Mouse (Mus musculus) bone marrow, adult 2 months (tissue): ENCODE results near the gene Bmper. TPM values are rescaled to one million over a fixed set of nuclear protein-coding genes. Genes with fewer than 3 reads are reported as not detected.

Source experiments
- H3K27ac ChIP-seq: fragments of 200-500 bp; 2 replicates; pipeline ENCODE4 v1.5.1; 2012; ENCODE audit warnings: low read depth, mild to moderate bottlenecking, control low read depth, inconsistent platforms, low read length; ENCODE audit not compliant: control insufficient read depth, poor library complexity, insufficient read depth
- H3K4me1 ChIP-seq: fragments of 200-500 bp; 2 replicates; pipeline ENCODE4 v1.6.1; 2011; ENCODE audit warnings: low read length; ENCODE audit not compliant: control insufficient read depth, insufficient read depth
- H3K4me3 ChIP-seq: fragments of 200-500 bp; replicated peaks from 2 replicates; pipeline ENCODE3; 2011; ENCODE audit warnings: mild to moderate bottlenecking, low read depth, low read length, control low read depth; ENCODE audit not compliant: control insufficient read depth
- CTCF ChIP-seq: fragments of 200-500 bp; IDR thresholded peaks from 2 replicates; pipeline ENCODE4 v1.5.1; 2011; ENCODE audit warnings: low read length, control low read depth; ENCODE audit not compliant: control insufficient read depth, insufficient read depth
- POLR2A ChIP-seq: fragments of 200-500 bp; IDR thresholded peaks from 2 replicates; pipeline ENCODE4 v1.6.1; 2011; ENCODE audit warnings: low read depth, mild to moderate bottlenecking, control low read depth, low read length, borderline replicate concordance; ENCODE audit not compliant: control insufficient read depth
- WGBS: fragments of 180-500 bp; shearing (Covaris S2); methylation state at CpG from one replicate; pipeline ENCODE4 v1.1.7; 2018; 5-methylcytosine and 5-hydroxymethylcytosine counted together
- polyA plus RNA-seq: library from polyadenylated mRNA; stranded (reverse); fragments of >200 nt; gene quantifications from 2 replicates; pipeline ENCODE4 v1.2.4, GENCODE M21; 2011; ENCODE audit warnings: low replicate concordance; ENCODE audit not compliant: missing spikeins, insufficient read depth, insufficient read length

Gene Bmper
- polyA plus RNA-seq, 1 experiment, result not detected

DNA sequence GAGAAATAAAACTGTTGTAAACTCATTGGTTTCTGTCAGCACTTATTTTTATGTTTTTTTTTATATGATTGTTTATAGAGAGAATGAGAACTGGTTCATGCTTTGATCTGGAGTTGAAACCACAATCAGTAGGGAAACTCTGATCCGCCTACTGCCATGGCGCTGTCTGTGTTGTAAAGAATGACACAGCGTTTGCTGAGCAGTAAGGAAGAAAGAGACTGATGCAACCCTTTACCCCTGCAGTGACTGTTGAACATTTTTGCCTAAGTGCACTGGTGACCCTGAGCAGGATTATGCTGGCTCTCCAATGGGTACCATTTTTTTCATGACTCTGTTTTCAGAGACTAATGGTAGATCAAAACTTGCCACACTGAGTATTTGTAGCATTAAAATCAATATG lies 234.3 kb downstream of the Bmper start:
- no peak for TF ChIP-seq POLR2A
- TF ChIP-seq CTCF, result no peak
- Histone ChIP-seq H3K4me1 (no peaks in the 10 kb centered on the region), H3K27ac (no peak overlapping the region), H3K4me3 (no peak overlapping the region)
- 26% methylated on average over 3 of the region's 3 CpGs for WGBS

DNA sequence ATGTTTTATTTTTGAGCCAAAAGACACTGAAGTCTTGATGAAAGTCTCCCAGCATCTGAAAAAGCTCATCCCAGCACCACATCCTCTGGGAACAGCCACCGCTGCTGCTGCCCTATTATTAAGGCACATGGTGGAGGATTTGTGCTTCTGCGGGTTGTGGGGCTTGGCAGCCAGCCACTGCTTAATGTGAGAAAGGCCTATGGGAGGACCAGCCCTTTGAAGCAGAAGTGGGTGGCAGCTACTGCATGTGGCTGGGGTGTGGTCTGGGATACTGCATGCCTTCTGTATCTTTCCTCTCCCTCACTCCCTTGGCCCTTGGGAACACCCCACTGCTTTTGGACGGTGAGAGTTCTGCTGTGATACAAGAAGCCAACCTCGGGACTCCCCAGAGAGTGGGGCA lies 237.8 kb downstream of the Bmper start:
- TF ChIP-seq POLR2A (no peak), CTCF (no peak)
- Histone ChIP-seq H3K4me3 (no peak overlapping the region), H3K27ac (no peak overlapping the region), H3K4me1 (no peaks in the 10 kb centered on the region)
- 56% methylated on average over 4 of the region's 4 CpGs for WGBS

- Histone ChIP-seq H3K4me1 (no peaks in the 10 kb centered on the region), H3K27ac (no peak overlapping the region), H3K4me3 (no peak overlapping the region)
- WGBS, result 48% methylated on average over 3 of the region's 3 CpGs
- TF ChIP-seq POLR2A, result no peak
- TF ChIP-seq CTCF, result no peak
These were observed 240.2 kb downstream of the Bmper start for GRCm38 (mm10) chr9:23462949-23463608.

- H3K4me3 ChIP-seq, result no peak overlapping the region
- no peak for TF ChIP-seq CTCF
- no peak for TF ChIP-seq POLR2A
- 74% methylated on average over 7 of the region's 7 CpGs for WGBS
- no peaks in the 10 kb centered on the region for H3K4me1 ChIP-seq
- no peak overlapping the region for H3K27ac ChIP-seq
These were observed 242.2 kb downstream of the Bmper start for GRCm38 (mm10) chr9:23464981-23465630.

DNA sequence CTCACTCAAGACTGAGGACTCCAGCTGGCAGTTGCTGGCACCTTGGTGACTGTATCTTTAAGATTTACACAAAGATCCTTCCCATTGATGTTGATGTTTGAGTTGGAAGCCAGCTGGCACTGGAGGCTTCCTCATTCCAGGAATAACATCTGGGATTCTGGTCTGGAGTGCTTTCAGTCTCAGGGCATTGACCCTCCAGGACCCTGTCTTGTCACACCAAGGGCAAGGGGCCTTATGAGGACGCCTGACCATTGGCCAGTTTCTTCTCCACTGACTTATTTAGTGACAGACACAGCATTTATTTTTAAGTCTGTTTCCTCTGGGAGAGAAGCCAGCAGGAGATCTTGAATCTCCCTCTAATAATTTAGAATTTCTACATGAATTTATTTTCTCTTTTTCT lies 247.0 kb downstream of the Bmper start:
- Histone ChIP-seq H3K4me3 (no peak overlapping the region), H3K27ac (no peak overlapping the region), H3K4me1 (no peaks in the 10 kb centered on the region)
- WGBS, result 60% methylated on average over 1 of the region's 1 CpGs
- TF ChIP-seq POLR2A (no peak), CTCF (no peak)

DNA sequence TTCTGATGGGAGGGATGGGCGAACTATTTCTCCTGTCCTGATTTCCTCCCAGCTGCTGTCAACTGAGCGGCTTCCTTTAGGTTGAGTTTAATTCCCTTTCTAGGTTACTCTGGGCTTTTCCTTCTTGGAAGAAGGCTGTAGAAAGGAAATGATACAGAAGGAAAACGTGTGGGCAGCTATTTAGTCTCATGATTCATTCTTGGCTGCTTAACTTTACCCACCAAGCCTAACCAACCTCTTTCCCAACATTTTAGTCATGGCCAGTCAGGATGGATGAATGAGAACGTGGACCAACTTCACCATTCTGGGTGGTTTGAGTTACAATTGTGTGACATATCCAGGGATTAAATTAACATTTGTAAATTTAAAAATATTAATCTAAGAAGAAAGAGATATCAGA lies 263.0 kb downstream of the Bmper start:
- 58% methylated on average over 4 of the region's 4 CpGs for WGBS
- H3K4me1 ChIP-seq, result no peaks in the 10 kb centered on the region
- TF ChIP-seq CTCF, result no peak
- TF ChIP-seq POLR2A, result no peak

GRCm38 (mm10) chr9:23486725-23487378 lies 264.0 kb downstream of the Bmper start:
- H3K4me1 ChIP-seq, result no peaks in the 10 kb centered on the region
- TF ChIP-seq POLR2A (no peak), CTCF (no peak)
- 78% methylated on average over 5 of the region's 5 CpGs for WGBS
- no peak overlapping the region for H3K27ac ChIP-seq
- no peak overlapping the region for H3K4me3 ChIP-seq

More for the DNA sequence above, 263.0 kb downstream of the Bmper start:
- no peak overlapping the region for H3K27ac ChIP-seq
- no peak overlapping the region for H3K4me3 ChIP-seq

GRCm38 (mm10) chr9:23488265-23488664 lies 265.4 kb downstream of the Bmper start:
- 86% methylated on average over 5 of the region's 5 CpGs for WGBS
- Histone ChIP-seq H3K4me1 (no peaks in the 10 kb centered on the region), H3K4me3 (no peak overlapping the region), H3K27ac (no peak overlapping the region)
- TF ChIP-seq CTCF (no peak), POLR2A (no peak)
